Mouse (Mus musculus) cerebellum, postnatal 36 days (tissue): Measurements from ENCODE around the gene Mark4.

ENCODE experiments used
- DNase-seq, 2 experiments: peaks; one replicate each; pipeline ENCODE4 v3.0.0; 2021 to 2022; ENCODE audit warnings: mixed read lengths in 2 of 2

Mark4 gene

GRCm38 (mm10) chr7:19458591-19459111 lies at the start of gene Mark4:
Gene Mark4 (minus strand): TSS chr7:19458821.
- peak; percentile 70 to 74 for DNase-seq

- DNase-seq: no peak
These were observed 49.0 kb upstream of the Mark4 start for GRCm38 (mm10) chr7:19507612-19507981.

GRCm38 (mm10) chr7:19506969-19507611 lies 48.5 kb upstream of the Mark4 start:
- DNase-seq: peak in 1 of 2 experiments; percentile 38

- no peak for DNase-seq
These were observed 47.7 kb upstream of the Mark4 start for GRCm38 (mm10) chr7:19506326-19506725.

GRCm38 (mm10) chr7:19503481-19504068 lies 45.0 kb upstream of the Mark4 start:
- peak; percentile 62 to 66 for DNase-seq

- no peak for DNase-seq
These were observed 43.0 kb upstream of the Mark4 start for GRCm38 (mm10) chr7:19501658-19502057.

GRCm38 (mm10) chr7:19500420-19501363 lies 42.1 kb upstream of the Mark4 start:
- no peak for DNase-seq

- DNase-seq: no peak
These were observed 39.7 kb upstream of the Mark4 start for GRCm38 (mm10) chr7:19498326-19498725.

GRCm38 (mm10) chr7:19496214-19496555 lies 37.6 kb upstream of the Mark4 start:
- no peak for DNase-seq

- no peak for DNase-seq
These were observed 37.0 kb upstream of the Mark4 start for GRCm38 (mm10) chr7:19495521-19496213.

GRCm38 (mm10) chr7:19494751-19495474 lies 36.3 kb upstream of the Mark4 start:
- no peak for DNase-seq

- DNase-seq: no peak
These were observed 33.1 kb upstream of the Mark4 start for GRCm38 (mm10) chr7:19491731-19492130.

GRCm38 (mm10) chr7:19489525-19489924 lies 30.9 kb upstream of the Mark4 start:
- no peak for DNase-seq

- no peak for DNase-seq
These were observed 27.9 kb upstream of the Mark4 start for GRCm38 (mm10) chr7:19486549-19486948.

GRCm38 (mm10) chr7:19485488-19485887 lies 26.9 kb upstream of the Mark4 start:
- DNase-seq: no peak

GRCm38 (mm10) chr7:19483281-19483680 lies 24.7 kb upstream of the Mark4 start:
- DNase-seq: no peak

- no peak for DNase-seq
These were observed 19.2 kb upstream of the Mark4 start for GRCm38 (mm10) chr7:19477624-19478384.

- DNase-seq: no peak
These were observed 18.5 kb upstream of the Mark4 start for GRCm38 (mm10) chr7:19477084-19477483.

GRCm38 (mm10) chr7:19473875-19474443 lies 15.3 kb upstream of the Mark4 start:
- peak; percentile 64 to 72 for DNase-seq

GRCm38 (mm10) chr7:19472403-19472802 lies 13.8 kb upstream of the Mark4 start:
- DNase-seq: no peak

- DNase-seq: no peak
These were observed 11.7 kb upstream of the Mark4 start for GRCm38 (mm10) chr7:19470308-19470707.
